Mouse (Mus musculus) CD4-positive helper T cell, adult 2 months (primary cell): ENCODE measurements around the gene Fsd2.
A peak's percentile ranks its signal among the peaks of the same experiment; 100 is the strongest.

Source experiments
- DNase-seq: peaks from one replicate; pipeline ENCODE4 v3.0.0-alpha.2; 2012; ENCODE audit warnings: low read depth, missing footprints, low spot score

Fsd2 gene

DNA sequence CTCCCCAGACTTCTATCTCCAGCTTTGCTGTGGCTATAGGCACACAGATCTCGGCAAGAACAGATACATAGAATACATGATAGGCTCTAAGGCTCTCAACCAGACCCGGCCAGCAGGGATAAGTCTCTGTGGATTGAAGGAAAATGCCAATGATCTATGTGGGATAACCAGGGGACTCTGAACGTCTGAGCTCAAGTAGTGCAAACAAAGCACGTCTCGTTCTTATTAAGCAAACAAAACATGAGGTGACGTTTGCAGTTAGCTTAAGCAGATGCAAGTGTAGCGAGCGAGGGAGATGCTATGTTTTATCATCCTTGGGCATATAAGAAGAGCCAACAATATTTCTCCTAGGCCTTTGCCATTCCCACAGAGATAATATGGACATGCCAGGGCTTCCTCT lies 23.8 kb downstream of the Fsd2 start:
- no peak for DNase-seq

DNA sequence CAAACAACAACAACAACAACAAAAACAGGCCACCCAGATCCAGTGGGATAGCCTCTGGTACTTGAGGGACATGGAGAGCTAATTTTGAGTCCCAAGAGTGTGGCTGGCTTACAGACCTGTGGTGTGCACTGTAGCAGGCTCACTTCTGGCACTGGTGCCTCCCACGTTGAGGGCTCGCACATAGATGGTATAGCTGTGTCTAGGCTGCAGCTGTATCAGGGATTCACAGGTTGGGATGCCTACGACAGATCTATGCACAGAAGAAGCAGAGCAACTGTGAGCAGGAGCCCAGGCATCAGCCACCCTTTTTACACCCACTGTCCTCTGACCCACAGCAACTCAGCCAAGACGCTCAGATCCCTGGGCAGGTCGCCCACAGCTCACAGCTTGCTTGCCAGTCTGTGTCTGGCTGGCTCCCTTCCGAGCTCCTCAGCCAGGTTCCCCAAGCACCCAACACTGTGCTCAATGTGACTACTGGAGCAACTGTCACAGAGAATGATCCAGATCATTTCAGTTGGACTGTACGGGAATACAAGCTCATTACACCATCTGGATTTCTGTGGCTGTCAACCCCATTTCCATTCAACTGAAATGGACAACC lies 24.7 kb downstream of the Fsd2 start:
- DNase-seq: no peak

DNA sequence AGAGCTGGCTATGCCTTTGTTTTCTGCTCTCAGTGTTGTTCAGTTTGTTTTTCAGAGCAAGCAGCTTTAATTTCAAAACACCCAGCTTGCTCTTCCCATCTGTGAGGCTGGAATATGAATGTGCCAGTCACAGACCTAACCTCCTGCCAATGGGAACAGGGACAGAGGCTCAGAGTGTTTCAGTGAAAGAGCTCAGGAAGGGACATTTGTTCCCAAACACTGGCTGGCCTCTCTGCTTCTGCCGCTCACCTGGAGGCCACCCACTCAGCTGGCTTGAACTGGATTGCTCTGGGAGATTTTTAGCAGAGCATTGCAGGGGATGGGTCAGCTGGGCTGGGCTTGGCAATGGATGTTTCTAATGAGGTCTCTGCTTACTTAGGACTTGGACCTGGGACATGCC lies 25.7 kb downstream of the Fsd2 start:
- no peak for DNase-seq

DNA sequence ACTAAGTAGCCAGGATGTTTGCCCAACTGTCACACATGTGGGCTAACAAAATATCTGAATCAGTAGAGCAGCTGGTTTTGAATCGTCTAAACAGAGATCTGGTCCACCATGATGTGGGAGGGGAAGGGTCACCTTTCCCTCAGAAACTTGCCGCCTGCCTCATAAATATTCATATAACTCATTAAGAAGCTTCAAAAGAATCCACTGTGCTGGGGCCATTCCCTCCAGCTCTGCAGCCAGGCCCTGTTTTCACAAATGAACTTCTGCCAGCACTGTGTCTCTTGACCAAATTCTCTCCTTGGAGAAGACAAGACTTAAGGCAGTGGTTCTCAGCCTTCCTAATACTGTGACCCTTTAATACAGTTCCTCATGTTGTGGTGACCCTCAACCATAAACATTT lies 27.2 kb downstream of the Fsd2 start:
- DNase-seq: no peak

DNA sequence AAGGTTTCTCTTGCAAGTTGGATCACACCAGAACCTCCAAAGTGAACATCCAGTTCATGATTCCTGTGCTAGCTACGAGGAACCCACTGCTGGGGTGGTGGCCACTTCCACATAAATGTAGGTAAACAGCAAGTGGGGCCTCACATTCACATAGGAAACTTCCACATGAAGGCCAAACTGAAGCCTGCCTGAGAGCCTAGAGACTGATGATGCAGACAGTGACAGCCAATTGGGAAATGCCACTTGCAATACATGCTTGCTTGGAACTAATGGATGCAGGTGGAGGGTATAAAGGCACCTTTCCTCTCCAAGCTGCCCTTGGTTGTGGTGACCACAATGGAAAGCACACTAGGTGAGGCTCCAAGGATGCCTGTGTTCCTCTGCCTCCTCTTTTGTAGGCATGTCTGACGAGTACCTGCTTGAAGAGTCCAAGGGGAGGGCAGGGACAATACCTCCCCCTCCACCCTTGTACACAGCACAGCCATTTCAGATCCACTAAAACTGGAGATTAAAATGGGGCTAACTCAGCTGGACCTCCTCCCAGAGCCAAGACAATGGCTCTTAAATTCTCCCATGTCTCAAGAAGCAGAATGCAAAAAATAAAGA lies 28.6 kb downstream of the Fsd2 start:
- peak; percentile 58 for DNase-seq

DNA sequence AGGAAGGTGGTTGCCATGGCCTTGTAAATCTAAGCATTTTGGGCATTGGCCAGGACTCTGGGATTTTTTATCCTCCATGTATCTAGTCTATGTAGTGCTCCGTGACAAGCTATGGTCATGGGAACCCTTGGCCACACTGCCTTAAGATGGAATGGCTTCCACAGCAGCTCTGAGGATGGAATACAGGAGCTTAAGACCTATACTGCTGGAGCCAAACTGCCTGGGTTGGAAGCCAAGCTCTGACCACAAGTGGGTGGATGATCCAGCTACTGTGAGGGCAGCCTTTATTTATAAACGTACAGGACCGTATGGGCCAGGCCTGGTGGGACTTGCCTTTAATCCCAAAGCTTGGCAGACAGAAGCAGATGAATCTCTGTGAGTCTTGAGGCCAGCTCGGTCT lies 30.3 kb downstream of the Fsd2 start:
- no peak for DNase-seq

DNA sequence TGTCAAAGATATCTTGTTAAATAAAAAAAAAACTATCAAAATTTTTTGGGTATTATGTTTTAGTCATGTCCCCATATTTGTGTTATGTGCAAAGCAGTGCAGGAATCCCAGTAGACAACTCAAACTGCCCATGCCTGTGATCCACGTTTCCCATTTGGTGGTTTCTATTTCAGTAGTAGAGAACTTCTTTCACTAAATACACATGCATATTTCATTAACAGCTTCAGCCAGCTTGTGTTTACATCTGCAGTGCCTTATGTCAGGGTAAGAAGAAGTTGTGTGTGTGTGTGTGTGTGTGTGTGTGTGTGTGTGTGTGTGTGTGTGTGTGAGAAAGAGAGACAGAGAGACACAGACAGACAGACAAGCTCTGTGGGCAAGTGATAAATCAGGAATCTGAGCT lies 35.3 kb downstream of the Fsd2 start:
- DNase-seq: no peak

DNA sequence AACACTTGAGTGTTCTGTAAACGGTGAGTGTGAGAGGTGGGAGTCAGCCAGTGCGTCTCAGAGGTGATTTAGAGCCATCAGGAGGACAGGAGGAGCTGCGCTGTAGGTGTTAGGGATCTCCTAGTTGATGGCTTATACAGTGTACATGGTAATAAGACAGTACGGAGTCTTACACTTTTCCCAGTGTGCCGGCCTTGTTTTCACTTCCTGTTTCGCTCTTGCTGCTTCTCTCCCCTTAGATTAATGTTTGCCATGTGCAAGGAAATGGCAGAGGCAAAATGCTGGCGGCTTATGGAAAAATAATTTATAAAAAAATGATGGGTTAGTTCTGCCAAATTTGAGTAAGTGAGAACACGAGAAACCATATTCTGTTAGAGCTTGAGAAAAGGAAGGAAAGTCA lies 37.8 kb downstream of the Fsd2 start:
- DNase-seq: no peak

DNA sequence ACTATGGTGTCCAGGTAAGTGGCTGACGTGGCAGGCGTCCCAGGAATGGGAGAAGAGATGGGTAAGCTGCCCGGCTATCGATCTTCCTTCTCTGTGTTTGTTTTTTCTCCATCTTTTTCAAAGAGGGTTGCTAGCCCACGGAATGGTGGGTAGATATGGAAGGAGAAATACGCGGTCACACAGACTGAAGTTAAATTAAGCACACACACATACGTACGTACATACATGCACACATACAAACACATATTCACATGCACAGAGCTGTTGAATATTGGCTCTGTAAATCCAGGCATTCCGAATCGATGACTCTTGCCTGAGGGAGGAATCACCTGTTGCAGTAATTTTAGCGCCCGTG lies 43.1 kb downstream of the Fsd2 start:
- no peak for DNase-seq

DNA sequence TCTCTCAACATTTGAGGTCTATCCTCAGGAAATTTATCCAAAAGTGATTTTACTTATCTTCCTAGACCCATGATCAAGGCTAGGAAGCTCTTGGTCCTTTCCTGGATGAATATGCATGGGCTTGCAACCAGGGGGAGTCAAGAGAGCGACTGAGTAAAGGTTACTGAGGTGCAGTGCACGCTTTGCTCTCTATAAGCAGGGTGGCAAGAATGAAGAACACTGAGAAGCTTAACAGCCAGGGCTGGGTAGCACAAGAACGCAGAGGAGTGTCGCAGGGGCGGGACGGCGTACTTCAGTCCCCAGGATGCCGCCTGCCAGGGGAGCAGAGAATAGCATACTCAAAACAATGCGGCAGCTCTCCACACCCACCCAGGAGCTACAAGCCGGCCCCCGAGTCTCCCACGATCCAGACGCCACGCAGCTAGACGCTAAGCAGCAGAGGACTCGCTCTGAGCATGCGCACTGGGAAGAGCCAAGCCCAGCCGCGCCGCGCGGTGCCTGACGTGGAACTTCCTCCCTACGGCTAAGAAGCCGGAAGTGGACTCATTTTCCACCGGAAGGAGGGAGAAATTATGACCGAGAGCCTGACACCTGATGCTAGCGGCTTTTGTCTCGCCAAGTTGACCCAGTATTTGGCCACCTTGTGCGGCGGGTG lies 43.6 kb downstream of the Fsd2 start:
- peak; percentile 96 for DNase-seq

DNA sequence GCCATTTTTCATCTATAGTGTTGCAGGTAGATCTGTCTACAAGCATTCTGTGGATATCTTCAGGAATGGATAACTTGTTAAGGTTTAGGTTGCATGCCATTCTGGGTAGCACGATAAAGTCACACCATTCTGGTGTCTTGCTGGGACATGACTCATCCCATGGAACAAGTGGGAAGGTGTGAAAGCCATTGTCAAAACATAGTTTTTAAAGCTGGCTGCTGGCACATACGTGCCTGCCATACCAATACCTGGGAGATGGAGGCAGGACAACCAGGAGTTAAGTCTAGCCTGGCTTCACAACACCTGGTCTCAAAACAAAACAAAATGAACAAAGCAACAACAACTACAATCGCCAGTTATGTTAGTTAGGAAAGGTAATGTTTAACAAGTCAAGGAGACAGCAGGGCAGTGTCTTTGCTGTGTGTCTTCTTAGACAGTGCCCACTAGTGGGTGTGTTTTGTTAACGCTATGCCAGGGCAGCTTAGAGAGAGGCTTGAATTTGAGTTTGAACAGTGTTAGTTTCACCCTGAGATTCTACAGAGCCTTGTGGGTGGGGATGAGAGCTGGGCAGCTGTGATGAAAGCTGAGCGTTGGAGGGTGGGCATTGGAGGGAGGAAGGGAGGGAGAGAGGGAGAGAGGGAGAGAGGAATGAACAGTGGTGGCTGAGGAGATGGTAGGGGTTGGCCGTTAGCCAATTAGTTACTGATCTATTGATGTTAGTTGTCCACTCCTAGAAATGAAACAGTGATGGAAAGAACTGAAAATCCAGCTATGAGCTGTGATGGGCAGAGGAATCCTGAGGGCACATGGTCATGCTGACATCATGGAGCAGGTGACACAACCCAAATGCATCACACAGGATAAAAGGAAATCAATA lies 50.4 kb downstream of the Fsd2 start:
- DNase-seq: no peak

DNA sequence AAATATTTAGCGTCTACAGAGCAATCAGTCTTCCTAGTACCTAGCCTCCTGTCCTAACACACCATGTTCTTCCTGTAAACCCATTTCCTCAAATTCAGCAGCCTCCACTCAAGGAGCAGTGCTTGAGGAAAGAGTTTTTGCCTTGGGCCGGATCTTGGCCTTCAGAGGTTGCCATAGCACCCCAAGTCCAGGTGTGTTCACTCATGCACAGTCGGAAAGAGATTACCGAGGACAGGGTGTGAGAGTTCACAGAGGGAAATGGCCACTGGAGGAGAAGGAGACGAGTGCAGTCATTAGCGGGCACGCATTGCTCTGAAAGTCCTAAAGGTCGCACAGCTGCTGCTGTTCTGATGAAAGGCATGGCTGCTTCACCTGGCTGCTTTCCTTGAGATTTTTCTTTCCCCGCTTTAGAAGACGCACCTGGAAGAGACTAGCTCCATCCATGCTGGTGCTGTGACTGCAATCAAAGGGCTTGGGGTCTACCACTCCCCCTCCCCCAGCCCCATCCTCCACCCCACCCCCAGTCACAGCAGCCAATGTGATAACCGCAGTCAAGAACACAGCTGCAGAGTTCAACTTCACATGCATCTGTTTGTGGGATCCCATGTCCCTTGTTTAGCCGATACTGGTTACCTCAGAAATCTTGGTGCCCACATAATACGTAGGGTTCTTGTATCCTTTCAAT lies 51.7 kb downstream of the Fsd2 start:
- DNase-seq: no peak

DNA sequence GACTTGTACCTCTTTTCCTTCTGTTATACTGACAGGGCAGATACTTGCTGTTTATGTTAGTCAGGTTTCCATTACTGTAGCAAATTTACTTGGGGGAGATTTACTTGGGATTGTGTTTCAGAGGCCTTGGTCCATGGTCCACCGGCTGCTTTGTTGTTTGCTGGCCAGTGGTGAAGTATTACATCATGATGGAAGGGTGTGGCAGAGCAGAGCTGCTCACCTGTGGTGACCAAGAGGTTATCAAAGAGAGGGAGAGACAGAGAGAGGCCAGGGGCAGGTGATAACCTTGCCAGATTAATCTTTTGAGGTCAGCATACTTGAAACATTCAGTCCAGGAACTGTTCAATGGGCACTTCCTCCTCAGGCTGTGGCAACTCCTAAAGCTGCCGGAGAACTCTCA lies 65.7 kb downstream of the Fsd2 start:
- DNase-seq: no peak

DNA sequence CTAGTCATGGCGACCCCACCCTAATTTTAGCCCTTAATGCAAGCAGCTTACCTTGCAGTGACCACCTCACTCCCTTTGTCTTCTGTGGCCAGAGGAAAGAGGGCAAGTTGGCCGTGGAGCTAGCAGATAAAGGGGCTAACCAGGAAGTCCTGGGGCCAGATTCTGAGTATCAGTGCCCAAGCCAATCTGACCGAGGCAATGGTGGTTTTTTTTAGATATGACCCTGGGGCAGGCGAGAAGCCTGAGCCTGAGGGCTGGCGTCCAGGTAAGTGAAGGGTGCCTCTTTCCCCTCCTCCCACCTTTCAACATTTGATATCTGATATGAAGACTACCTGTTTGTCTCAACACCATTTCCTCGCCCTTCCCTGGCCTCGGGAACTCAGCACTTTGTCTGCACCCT lies 68.6 kb downstream of the Fsd2 start, which contains the start of gene BC048679:
TSS of gene BC048679 (minus strand) at position 101 of the 400 bp plus-strand sequence.
- DNase-seq: no peak

DNA sequence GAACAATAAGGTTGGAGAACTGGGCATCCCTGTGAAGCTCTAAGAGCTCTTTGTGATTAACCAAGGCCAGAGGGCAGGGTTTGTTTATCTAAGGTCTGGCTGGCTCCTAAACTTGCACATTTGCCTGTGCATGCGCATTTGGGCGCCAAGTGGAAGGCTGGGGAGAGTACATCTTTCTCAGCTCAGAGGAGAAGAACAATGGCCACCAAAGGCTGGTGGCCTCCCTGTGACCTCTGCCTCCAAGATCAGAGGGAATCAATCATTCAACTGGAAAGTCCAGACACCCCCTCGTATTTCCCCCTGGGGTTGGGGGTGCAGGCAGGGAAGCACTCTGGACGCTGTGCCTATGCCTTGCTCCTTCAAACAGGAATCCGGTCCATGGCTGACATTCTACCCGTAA lies 69.6 kb downstream of the Fsd2 start:
- no peak for DNase-seq

DNA sequence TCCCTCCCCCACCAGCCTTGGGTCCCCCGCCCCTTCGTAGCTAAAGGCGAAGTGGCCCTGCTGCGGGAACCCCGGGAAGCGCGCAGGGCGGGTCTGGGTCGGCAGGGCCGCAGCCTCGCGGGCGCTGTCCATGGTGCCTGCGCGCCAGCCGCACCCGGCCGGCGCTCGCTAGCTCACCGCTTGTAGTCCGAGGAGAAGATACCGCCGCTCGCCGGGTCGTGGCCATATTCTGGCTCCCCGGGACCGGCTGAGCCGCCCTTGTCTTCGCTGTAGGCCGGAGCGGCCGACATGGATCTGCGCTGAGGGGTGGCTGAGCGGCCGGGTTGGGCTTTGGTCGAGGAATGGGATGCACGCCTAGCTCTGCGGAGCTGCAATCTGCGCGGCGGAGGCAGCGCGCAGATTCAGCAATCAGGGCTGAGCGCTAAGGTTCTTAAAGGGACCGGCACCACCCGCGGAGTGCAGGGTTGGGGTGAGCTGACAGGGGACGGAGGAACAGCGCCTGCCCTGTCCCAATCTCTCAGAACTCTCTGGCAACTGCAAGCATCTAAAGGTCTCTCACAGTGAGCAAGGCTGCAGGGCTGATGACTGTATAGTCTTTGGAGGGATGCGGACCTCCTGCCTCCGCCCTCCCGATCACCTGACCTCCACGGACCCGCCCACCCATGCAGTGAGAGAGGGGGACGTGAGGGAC lies 73.3 kb downstream of the Fsd2 start, which contains the start of gene Ap3b2:
TSS of gene Ap3b2 (minus strand) at position 595 of the 691 bp plus-strand sequence.
- DNase-seq: peak; percentile 30

DNA sequence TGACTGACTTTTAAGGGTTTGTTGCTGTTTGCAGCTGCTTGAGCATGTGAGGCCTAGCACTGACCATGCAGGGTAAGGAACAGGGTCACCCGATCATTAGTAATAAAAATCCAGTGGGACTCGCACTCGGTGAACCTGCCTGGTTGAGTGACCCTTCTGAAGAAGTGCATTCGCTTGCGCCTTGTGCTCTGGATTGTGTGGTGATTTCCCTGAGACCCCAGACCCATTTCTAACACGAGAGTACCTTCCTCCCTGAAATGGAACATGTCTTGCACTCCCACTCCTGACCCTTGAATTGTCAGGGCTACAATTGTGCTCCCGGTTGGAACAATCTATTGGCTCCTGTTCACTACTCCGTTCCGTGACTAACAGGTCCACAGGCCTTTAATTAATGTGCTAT lies 74.1 kb downstream of the Fsd2 start:
- no peak for DNase-seq

DNA sequence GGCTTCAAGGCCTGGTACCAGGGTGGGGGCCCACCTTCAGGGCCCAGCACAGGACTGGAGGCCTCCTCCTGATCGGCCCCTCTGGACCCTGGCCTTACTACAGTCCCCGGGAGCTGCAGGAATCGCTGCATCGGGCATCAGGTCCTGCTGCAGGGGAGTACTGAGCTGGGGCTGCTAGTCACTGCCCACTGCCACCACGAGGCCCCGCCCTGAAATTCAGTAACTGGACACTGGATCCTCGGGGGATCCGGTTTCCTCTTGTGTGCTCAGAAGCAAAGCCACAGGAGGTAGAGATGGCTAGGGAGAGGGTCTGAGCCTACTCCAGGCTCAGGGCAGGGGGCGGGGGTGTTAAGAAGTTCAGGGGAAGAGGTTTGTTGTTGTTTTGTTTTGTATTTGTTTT lies 77.1 kb downstream of the Fsd2 start:
- DNase-seq: no peak
